Comparison of ENCODE assay signal across 27 mouse cellular contexts in the genomic region with DNA sequence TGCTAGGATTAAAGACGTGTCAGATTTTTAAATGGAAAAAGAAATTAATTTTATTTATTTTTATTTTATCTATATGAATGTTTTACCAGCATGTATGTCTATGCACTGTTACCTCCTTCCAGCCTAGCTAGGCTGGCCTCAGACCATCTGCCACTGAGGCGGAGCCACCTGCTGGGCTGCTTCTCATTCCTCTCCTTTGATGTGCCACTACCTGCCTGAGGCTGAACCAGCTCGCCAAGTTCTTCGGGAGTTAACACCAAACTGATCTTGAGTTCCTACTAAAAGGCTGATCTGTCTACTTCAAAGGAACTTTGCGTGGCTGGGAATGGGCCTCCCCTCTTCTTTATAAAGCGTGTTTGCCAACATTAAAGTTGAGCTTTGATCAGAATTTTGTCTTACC. TPM values are rescaled to one million over a fixed set of nuclear protein-coding genes. Genes with fewer than 3 reads are reported as not detected.
DNase-seq lines count a peak whose midpoint lies in the region; ATAC-seq and TF ChIP-seq lines count a peak whose summit lies in the region.
"Had no signal": no experiment of that assay in that cellular context is flagged by ENCODE, and none has a peak within 500 bp of the region (broad histone marks: within the 10 kb centered on the region; RNA-seq: fewer than 3 reads in every experiment).

No protein-coding gene starts in this region.

- H3K36me3 ChIP-seq in lung, embryonic 14.5 days (ENCODE audit: insufficient read depth), result peaks cover 79% of the 10 kb centered on the region
- H3K36me3 ChIP-seq in embryonic facial prominence, embryonic 10.5 days (replicated peaks), result peaks cover 95% of the 10 kb centered on the region
- peaks cover 87% of the 10 kb centered on the region for H3K36me3 ChIP-seq in hindbrain, embryonic 10.5 days

- 65% methylated on average over 6 of the region's 6 CpGs for WGBS in lung, embryonic 14.5 days
- WGBS in embryonic facial prominence, embryonic 10.5 days, result 68% methylated on average over 6 of the region's 6 CpGs
- WGBS in hindbrain, embryonic 10.5 days, result 79% methylated on average over 6 of the region's 6 CpGs

- no peaks in the 10 kb centered on the region for H3K9me3 ChIP-seq in lung, embryonic 14.5 days (ENCODE audit: low read depth, low read length)
- no peaks in the 10 kb centered on the region for H3K9me3 ChIP-seq in embryonic facial prominence, embryonic 10.5 days
- no peaks in the 10 kb centered on the region for H3K9me3 ChIP-seq in hindbrain, embryonic 10.5 days
- H3K9me3 ChIP-seq: heart, embryonic 10.5 days; intestine, embryonic 15.5 days; limb, embryonic 15.5 days; lung, embryonic 15.5 days; neural tube, embryonic 12.5 days had no signal

- H3K27me3 ChIP-seq in lung, embryonic 14.5 days (ENCODE audit: insufficient read depth, low read length), result no peaks in the 10 kb centered on the region
- H3K27me3 ChIP-seq in embryonic facial prominence, embryonic 10.5 days (replicated peaks; ENCODE audit: low read depth, poor library complexity, severe bottlenecking), result no peaks in the 10 kb centered on the region
- H3K27me3 ChIP-seq in hindbrain, embryonic 10.5 days (ENCODE audit: insufficient read depth, poor library complexity, severe bottlenecking), result no peaks in the 10 kb centered on the region
- H3K27me3 ChIP-seq: CH12.LX; intestine, embryonic 15.5 days; limb, embryonic 15.5 days; lung, embryonic 15.5 days; neural tube, embryonic 12.5 days; Patski had no signal

- no peak overlapping the region for H3K9ac ChIP-seq in lung, embryonic 14.5 days
- H3K9ac ChIP-seq: intestine, embryonic 15.5 days; limb, embryonic 15.5 days; liver, embryonic 14.5 days; lung, embryonic 15.5 days; neural tube, embryonic 12.5 days had no signal

- H3K4me1 ChIP-seq in lung, embryonic 14.5 days (ENCODE audit: insufficient read depth), result no peaks in the 10 kb centered on the region
- no peaks in the 10 kb centered on the region for H3K4me1 ChIP-seq in embryonic facial prominence, embryonic 10.5 days
- no peaks in the 10 kb centered on the region for H3K4me1 ChIP-seq in hindbrain, embryonic 10.5 days (replicated peaks)
- H3K4me1 ChIP-seq: heart, embryonic 10.5 days; intestine, embryonic 15.5 days; limb, embryonic 15.5 days; lung, embryonic 15.5 days; neural tube, embryonic 12.5 days had no signal

- no peak overlapping the region for H3K27ac ChIP-seq in lung, embryonic 14.5 days (ENCODE audit: low read depth)
- no peak overlapping the region for H3K27ac ChIP-seq in embryonic facial prominence, embryonic 10.5 days (replicated peaks)
- no peak overlapping the region for H3K27ac ChIP-seq in hindbrain, embryonic 10.5 days
- H3K27ac ChIP-seq: heart, embryonic 10.5 days; intestine, embryonic 15.5 days; limb, embryonic 15.5 days; liver, embryonic 14.5 days; lung, embryonic 15.5 days; neural tube, embryonic 12.5 days had no signal

- H3K4me3 ChIP-seq in lung, embryonic 14.5 days (ENCODE audit: low read depth, low read length), result no peak overlapping the region
- no peak overlapping the region for H3K4me3 ChIP-seq in embryonic facial prominence, embryonic 10.5 days
- no peak overlapping the region for H3K4me3 ChIP-seq in hindbrain, embryonic 10.5 days
- H3K4me3 ChIP-seq: heart, embryonic 10.5 days; intestine, embryonic 15.5 days; limb, embryonic 15.5 days; lung, embryonic 15.5 days; neural tube, embryonic 12.5 days had no signal

- ATAC-seq in lung, embryonic 14.5 days (ENCODE audit: insufficient read depth), result no peak
- ATAC-seq: hindbrain, embryonic 16.5 days; intestine, embryonic 15.5 days; Patski had no signal

- H3K4me2 ChIP-seq in lung, embryonic 14.5 days, result no peak overlapping the region
- H3K4me2 ChIP-seq: intestine, embryonic 15.5 days; limb, embryonic 15.5 days; lung, embryonic 15.5 days; neural tube, embryonic 12.5 days had no signal

- peak; percentile 9 for DNase-seq in lung, embryonic 14.5 days
- DNase-seq in lung, postnatal 36 days, result no peak
- peak; percentile 27 for DNase-seq in embryonic facial prominence, embryonic 10.5 days (ENCODE audit: low spot score)
- DNase-seq in thymus, adult 18-20 months, result peak; percentile 43 to 44
- peak; percentile 52 to 70 for DNase-seq in thymus, postnatal 36 days
- no peak for DNase-seq in adrenal gland, postnatal 4 days (ENCODE audit: low spot score in 2 of 2)
- no peak for DNase-seq in hindbrain, embryonic 10.5 days (ENCODE audit: low spot score)
- DNase-seq: adrenal gland, adult 8-10 months; B cell, adult 2 months; kidney, postnatal 4 days; lung, postnatal 4 days; midbrain, embryonic 14.5 days; right cerebral cortex, postnatal 14 days had no signal

- TF ChIP-seq CTCF in lung, embryonic 14.5 days (IDR thresholded peaks at IDR 0.05; ENCODE audit: low read depth), result no peak

RNA-seq across cellular contexts. Expression of gene Zfp39, which starts 9.6 kb away (rescaled TPM):
- 7.8 and 7.9 TPM in 2 replicates for polyA plus RNA-seq in lung, embryonic 14.5 days (2014; fragmentation: Nextera tagmentation; extraction: Ambion mirVana)
- 5.7 and 6.3 TPM in 2 replicates for polyA plus RNA-seq in embryonic facial prominence, embryonic 10.5 days (2016; fragmentation: Nextera tagmentation; extraction: Ambion mirVana)
- 1 to 10 TPM; 7.3 to 8.9 TPM for total RNA-seq in adrenal gland, postnatal 4 days (2021)
- 4.3 and 4.7 TPM in 2 replicates for polyA plus RNA-seq in hindbrain, embryonic 10.5 days (2016; fragmentation: Nextera tagmentation; extraction: Ambion mirVana)

RNA-seq across cellular contexts. Expression of gene Btnl10, which starts 23.3 kb away (rescaled TPM):
- not detected in 2 replicates for polyA plus RNA-seq in lung, embryonic 14.5 days (2014; fragmentation: Nextera tagmentation; extraction: Ambion mirVana)
- polyA plus RNA-seq in embryonic facial prominence, embryonic 10.5 days (2016; fragmentation: Nextera tagmentation; extraction: Ambion mirVana), result not detected in 2 replicates
- 1 to 10 TPM; 2.7 to 4.9 TPM for total RNA-seq in adrenal gland, postnatal 4 days (2021)
- polyA plus RNA-seq in hindbrain, embryonic 10.5 days (2016; fragmentation: Nextera tagmentation; extraction: Ambion mirVana), result 0.05 TPM in 1 of 2 replicates, not detected in the other
- total RNA-seq: adrenal gland, adult 8-10 months; CH12.LX; gastrocnemius, adult 18-20 months; left cerebral cortex, postnatal 25 days had no signal
- polyA plus RNA-seq: cerebellum, adult 2 months; forebrain, embryonic 11.5 days; G1E; heart, embryonic 10.5 days; hindbrain, embryonic 16.5 days; lung, embryonic 15.5 days; neural tube, embryonic 12.5 days; Patski had no signal

RNA-seq across cellular contexts. Expression of gene 2810021J22Rik, which starts 27.4 kb away (rescaled TPM):
- polyA plus RNA-seq in lung, embryonic 14.5 days (2014; fragmentation: Nextera tagmentation; extraction: Ambion mirVana), result 5.8 and 9.2 TPM in 2 replicates
- 10.6 and 10.8 TPM in 2 replicates for polyA plus RNA-seq in embryonic facial prominence, embryonic 10.5 days (2016; fragmentation: Nextera tagmentation; extraction: Ambion mirVana)
- total RNA-seq in adrenal gland, postnatal 4 days (2021), result 10 to 100 TPM; 10.8 to 12.0 TPM
- polyA plus RNA-seq in hindbrain, embryonic 10.5 days (2016; fragmentation: Nextera tagmentation; extraction: Ambion mirVana), result 11.3 and 12.4 TPM in 2 replicates

RNA-seq across cellular contexts. Expression of gene Rnf187, which starts 44.3 kb away (rescaled TPM):
- polyA plus RNA-seq in lung, embryonic 14.5 days (2014; fragmentation: Nextera tagmentation; extraction: Ambion mirVana), result 273 and 293 TPM in 2 replicates
- polyA plus RNA-seq in embryonic facial prominence, embryonic 10.5 days (2016; fragmentation: Nextera tagmentation; extraction: Ambion mirVana), result 255 and 258 TPM in 2 replicates
- total RNA-seq in adrenal gland, postnatal 4 days (2021), result 100 to 1,000 TPM; 171 to 181 TPM
- polyA plus RNA-seq in hindbrain, embryonic 10.5 days (2016; fragmentation: Nextera tagmentation; extraction: Ambion mirVana), result 297 and 381 TPM in 2 replicates

RNA-seq across cellular contexts. Expression of gene Gm12258, which starts 47.5 kb away (rescaled TPM):
- 7.2 and 9.3 TPM in 2 replicates for polyA plus RNA-seq in lung, embryonic 14.5 days (2014; fragmentation: Nextera tagmentation; extraction: Ambion mirVana)
- polyA plus RNA-seq in embryonic facial prominence, embryonic 10.5 days (2016; fragmentation: Nextera tagmentation; extraction: Ambion mirVana), result 8.7 and 9.1 TPM in 2 replicates
- total RNA-seq in adrenal gland, postnatal 4 days (2021), result 10 to 100 TPM; 12.7 to 13.3 TPM
- polyA plus RNA-seq in hindbrain, embryonic 10.5 days (2016; fragmentation: Nextera tagmentation; extraction: Ambion mirVana), result 10.0 and 12.0 TPM in 2 replicates

Comparison
In these comparisons a context has a peak if more than half of its experiments do, and no peak if none do; other contexts are left out.
1. DNase-seq: peak in lung, embryonic 14.5 days (single experiment), embryonic facial prominence, embryonic 10.5 days (single experiment), thymus, adult 18-20 months (2 of 2) and thymus, postnatal 36 days (2 of 2); none in lung, postnatal 36 days (single experiment), adrenal gland, postnatal 4 days (0 of 2) and hindbrain, embryonic 10.5 days (single experiment).